Mouse (Mus musculus) spleen, adult 2 months (tissue): ENCODE results near the gene Rbpms2.

ENCODE experiments used
- CTCF ChIP-seq: fragments of 200-500 bp; IDR thresholded peaks from 2 replicates; pipeline ENCODE4 v1.5.1; 2011; ENCODE audit warnings: mild to moderate bottlenecking, inconsistent platforms; ENCODE audit not compliant: insufficient read depth, insufficient read length, insufficient replicate concordance; ENCODE audit errors: extremely low read depth
- POLR2A ChIP-seq: fragments of 200-500 bp; IDR thresholded peaks from 2 replicates; pipeline ENCODE4 v1.6.1; 2011; ENCODE audit warnings: low read depth, low read length, inconsistent platforms

GRCm38 (mm10) chr9:65629025-65629766 is at the start of gene Rbpms2:
- no peak for TF ChIP-seq POLR2A
- TF ChIP-seq CTCF: no peak
